Mouse (Mus musculus) limb, embryonic 14.5 days (tissue): ENCODE results near the gene Cdkl2. TPM values are rescaled to one million over a fixed set of nuclear protein-coding genes. Genes with fewer than 3 reads are reported as not detected.

Source experiments
- ATAC-seq: fragments of 200-750 bp; cut with Nextera tagmentation; 2 replicates; pipeline ENCODE4 v1.8.0; 2017; ENCODE audit warnings: low read depth, moderate number of reproducible peaks, moderate TSS enrichment; ENCODE audit not compliant: low FRiP score
- DNase-seq: peaks from one replicate; pipeline ENCODE4 v3.0.0-alpha.2; 2015; ENCODE audit warnings: low spot score
- H3K27ac ChIP-seq: fragments of 300-500 bp; sonication (generic); replicated peaks from 2 replicates; pipeline ENCODE4 v1.5.1; 2014; ENCODE audit warnings: low read depth, mild to moderate bottlenecking, low read length, moderate library complexity, mixed read lengths
- H3K27me3 ChIP-seq: fragments of 300-500 bp; sonication (generic); 2 replicates; pipeline ENCODE4 v1.6.1; 2014; ENCODE audit warnings: low read length, mixed read lengths; ENCODE audit not compliant: control insufficient read depth, insufficient read depth
- H3K36me3 ChIP-seq: fragments of 300-500 bp; sonication (generic); 2 replicates; pipeline ENCODE4 v1.6.1; 2014; ENCODE audit warnings: mild to moderate bottlenecking, low read length, moderate library complexity, mixed read lengths; ENCODE audit not compliant: control insufficient read depth, insufficient read depth
- H3K4me1 ChIP-seq: fragments of 300-500 bp; sonication (generic); 2 replicates; pipeline ENCODE4 v1.6.1; 2014; ENCODE audit warnings: antibody characterized with exemption, low read length, mixed read lengths; ENCODE audit not compliant: control insufficient read depth, insufficient read depth
- H3K4me2 ChIP-seq: fragments of 300-500 bp; sonication (generic); replicated peaks from 2 replicates; pipeline ENCODE4 v1.6.1; 2014; ENCODE audit warnings: low read depth, mild to moderate bottlenecking, low read length, moderate library complexity; ENCODE audit not compliant: severe bottlenecking
- H3K4me3 ChIP-seq: fragments of 300-500 bp; sonication (generic); replicated peaks from 2 replicates; pipeline ENCODE4 v1.5.1; 2014; ENCODE audit warnings: low read length
- H3K9ac ChIP-seq: fragments of 300-500 bp; sonication (generic); 2 replicates; pipeline ENCODE4 v1.6.1; 2014; ENCODE audit warnings: mild to moderate bottlenecking, low read depth, low read length, moderate library complexity; ENCODE audit not compliant: severe bottlenecking
- H3K9me3 ChIP-seq: fragments of 300-500 bp; sonication (generic); 2 replicates; pipeline ENCODE4 v1.6.1; 2016; ENCODE audit warnings: low read length; ENCODE audit not compliant: control insufficient read depth
- POLR2A ChIP-seq: fragments of 200-500 bp; IDR thresholded peaks from 2 replicates; pipeline ENCODE4 v1.8.0; 2012; ENCODE audit warnings: inconsistent platforms, mild to moderate bottlenecking, moderate library complexity, borderline replicate concordance; ENCODE audit not compliant: insufficient read depth, insufficient read length; ENCODE audit errors: extremely low read depth
- WGBS: fragments of 180-500 bp; shearing (Covaris S2); extraction: QIAGEN DNeasy Blood & Tissue Kit; methylation state at CpG from one replicate; pipeline ENCODE4 v1.1.7; 2014; 5-methylcytosine and 5-hydroxymethylcytosine counted together
- polyA plus RNA-seq, 2 experiments: library from polyadenylated mRNA; depleted of rRNA in 1 of 2; stranded (reverse) in 1 of 2; unstranded in 1 of 2; fragments of >200 nt; fragmentation: Nextera tagmentation in 1 of 2; extraction: Ambion mirVana in 1 of 2; gene quantifications; 2 replicates each; pipeline versions ENCODE4 v1.2.1 to v1.2.3; 2012 to 2014

Cdkl2 gene
- polyA plus RNA-seq, 2 experiments = 0.67 to 1.4 TPM

- WGBS = 89% methylated on average over 2 of the region's 2 CpGs
- TF ChIP-seq POLR2A = no peak
- no peaks in the 10 kb centered on the region for H3K27me3 ChIP-seq
Measured at GRCm38 (mm10) chr5:91987799-91988198, 55.9 kb downstream of the Cdkl2 start.

GRCm38 (mm10) chr5:91987236-91987635 is 56.4 kb downstream of the Cdkl2 start, which contains the start of gene Odaph:
TSS of gene Odaph (plus strand) at chr5:91987475.
- H3K36me3 ChIP-seq = no peaks in the 10 kb centered on the region

More at GRCm38 (mm10) chr5:91987799-91988198, 55.9 kb downstream of the Cdkl2 start:
- H3K36me3 ChIP-seq = no peaks in the 10 kb centered on the region
- H3K4me3 ChIP-seq = no peak overlapping the region
- ATAC-seq (no peak), DNase-seq (no peak)
- H3K27ac ChIP-seq = no peak overlapping the region
- H3K9me3 ChIP-seq = no peaks in the 10 kb centered on the region
- no peak overlapping the region for H3K9ac ChIP-seq
- no peaks in the 10 kb centered on the region for H3K4me1 ChIP-seq
- no peak overlapping the region for H3K4me2 ChIP-seq

GRCm38 (mm10) chr5:91985721-91986120 is 58.0 kb downstream of the Cdkl2 start:
- Histone ChIP-seq H3K9ac (no peak overlapping the region), H3K36me3 (no peaks in the 10 kb centered on the region), H3K4me2 (no peak overlapping the region), H3K27me3 (no peaks in the 10 kb centered on the region), H3K9me3 (no peaks in the 10 kb centered on the region), H3K4me3 (no peak overlapping the region), H3K4me1 (no peaks in the 10 kb centered on the region), H3K27ac (no peak overlapping the region)
- DNase-seq (no peak), ATAC-seq (no peak)
- TF ChIP-seq POLR2A = no peak
- WGBS = 64% methylated on average over 2 of the region's 2 CpGs

More at GRCm38 (mm10) chr5:91987236-91987635, 56.4 kb downstream of the Cdkl2 start, which contains the start of gene Odaph:
- DNase-seq = no peak
- Histone ChIP-seq H3K9ac (no peak within 1 kb of the TSS), H3K27me3 (no peaks in the 10 kb centered on the region), H3K4me3 (no peak within 1 kb of the TSS), H3K4me1 (no peaks in the 10 kb centered on the region), H3K4me2 (no peak within 1 kb of the TSS), H3K27ac (no peak within 1 kb of the TSS), H3K9me3 (no peaks in the 10 kb centered on the region)
- ATAC-seq = no peak
- 68% methylated on average over 4 of the region's 4 CpGs for WGBS
- no peak for TF ChIP-seq POLR2A

- no peaks in the 10 kb centered on the region for H3K27me3 ChIP-seq
- no peaks in the 10 kb centered on the region for H3K9me3 ChIP-seq
- H3K4me1 ChIP-seq = no peaks in the 10 kb centered on the region
- no peak for DNase-seq
- TF ChIP-seq POLR2A = no peak
- no peak overlapping the region for H3K27ac ChIP-seq
- no peak for ATAC-seq
- 68% methylated on average over 2 of the region's 2 CpGs for WGBS
- no peak overlapping the region for H3K9ac ChIP-seq
- H3K36me3 ChIP-seq = no peaks in the 10 kb centered on the region
- no peak overlapping the region for H3K4me3 ChIP-seq
- H3K4me2 ChIP-seq = no peak overlapping the region
Measured at GRCm38 (mm10) chr5:91983490-91983889, 60.2 kb downstream of the Cdkl2 start.

GRCm38 (mm10) chr5:91981176-91981840 is 62.4 kb downstream of the Cdkl2 start:
- Histone ChIP-seq H3K9ac (no peak overlapping the region), H3K27me3 (no peaks in the 10 kb centered on the region), H3K36me3 (no peaks in the 10 kb centered on the region), H3K4me3 (no peak overlapping the region), H3K4me2 (no peak overlapping the region), H3K9me3 (no peaks in the 10 kb centered on the region), H3K27ac (no peak overlapping the region), H3K4me1 (no peaks in the 10 kb centered on the region)
- ATAC-seq (no peak), DNase-seq (no peak)
- TF ChIP-seq POLR2A = no peak
- 88% methylated on average over 11 of the region's 11 CpGs for WGBS
